Mouse (Mus musculus) stomach, embryonic 16.5 days (tissue): ENCODE results near the gene Kdm1a. TPM values are rescaled to one million over a fixed set of nuclear protein-coding genes. Genes with fewer than 3 reads are reported as not detected.

Experiments used
- ATAC-seq: fragments of 200-750 bp; cut with Nextera tagmentation; 2 replicates; pipeline ENCODE4 v1.8.0; 2017; ENCODE audit warnings: moderate number of reproducible peaks, moderate TSS enrichment; ENCODE audit not compliant: insufficient read depth, low FRiP score
- H3K27ac ChIP-seq: fragments of 300-500 bp; sonication (generic); 2 replicates; pipeline ENCODE4 v1.5.1; 2014; ENCODE audit warnings: low read length
- H3K27me3 ChIP-seq: fragments of 300-500 bp; sonication (generic); 2 replicates; pipeline ENCODE4 v1.6.1; 2014; ENCODE audit warnings: low read length, control low read depth, mixed read lengths; ENCODE audit not compliant: control insufficient read depth, insufficient read depth
- H3K36me3 ChIP-seq: fragments of 300-500 bp; sonication (generic); 2 replicates; pipeline ENCODE4 v1.6.1; 2014; ENCODE audit warnings: low read length; ENCODE audit not compliant: control insufficient read depth, insufficient read depth
- H3K4me1 ChIP-seq: fragments of 300-500 bp; sonication (generic); 2 replicates; pipeline ENCODE4 v1.6.1; 2014; ENCODE audit warnings: low read length, control low read depth, mixed read lengths; ENCODE audit not compliant: control insufficient read depth, insufficient read depth
- H3K4me2 ChIP-seq: fragments of 300-500 bp; sonication (generic); 2 replicates; pipeline ENCODE4 v1.6.1; 2014; ENCODE audit warnings: low read depth, low read length, mixed read lengths
- H3K4me3 ChIP-seq: fragments of 300-500 bp; sonication (generic); replicated peaks from 2 replicates; pipeline ENCODE4 v1.5.1; 2014; ENCODE audit warnings: mild to moderate bottlenecking, low read length
- H3K9ac ChIP-seq: fragments of 300-500 bp; sonication (generic); 2 replicates; pipeline ENCODE4 v1.6.1; 2014; ENCODE audit warnings: low read length
- H3K9me3 ChIP-seq: fragments of 300-500 bp; sonication (generic); replicated peaks from 2 replicates; pipeline ENCODE4 v1.6.1; 2016; ENCODE audit warnings: low read length, control low read depth; ENCODE audit not compliant: control insufficient read depth
- WGBS: fragments of 180-500 bp; shearing (Covaris S2); extraction: QIAGEN DNeasy Blood & Tissue Kit; methylation state at CpG from one replicate; pipeline ENCODE4 v1.1.7; 2014; 5-methylcytosine and 5-hydroxymethylcytosine counted together
- polyA plus RNA-seq: library from polyadenylated mRNA; unstranded; fragments of >200 nt; fragmentation: Nextera tagmentation; extraction: Ambion mirVana; gene quantifications from 2 replicates; pipeline ENCODE4 v1.2.1, GENCODE M21; 2015

The Kdm1a gene
- polyA plus RNA-seq = 17.1 and 18.9 TPM in 2 replicates

GRCm38 (mm10) chr4:136602568-136602967, at the start of gene Kdm1a:
Gene Kdm1a (minus strand): TSS chr4:136602723.
- Histone ChIP-seq H3K9me3 (no peaks in the 10 kb centered on the region), H3K27ac (peak within 1 kb of the TSS; percentile 89), H3K36me3 (no peaks in the 10 kb centered on the region), H3K4me1 (peaks cover 13% of the 10 kb centered on the region), H3K27me3 (no peaks in the 10 kb centered on the region), H3K9ac (peak within 1 kb of the TSS; percentile 99), H3K4me3 (peak within 1 kb of the TSS; percentile 98), H3K4me2 (peak within 1 kb of the TSS; percentile 76)
- ATAC-seq = peak; percentile 90
- WGBS = under 1% methylated on average over 43 of the region's 45 CpGs

- H3K27me3 ChIP-seq = no peaks in the 10 kb centered on the region
- no peak for ATAC-seq
- H3K4me2 ChIP-seq = no peak overlapping the region
- H3K4me3 ChIP-seq = no peak overlapping the region
- no peak overlapping the region; the same call in 1 of the 2 replicates for H3K27ac ChIP-seq
- H3K9ac ChIP-seq = no peak overlapping the region
- H3K36me3 ChIP-seq = no peaks in the 10 kb centered on the region
- 71% methylated on average over 13 of the region's 13 CpGs for WGBS
- H3K9me3 ChIP-seq = no peaks in the 10 kb centered on the region
- H3K4me1 ChIP-seq = peaks cover 8% of the 10 kb centered on the region
These were observed 49.5 kb upstream of the Kdm1a start for GRCm38 (mm10) chr4:136651882-136652527.

GRCm38 (mm10) chr4:136651357-136651811, 48.9 kb upstream of the Kdm1a start:
- H3K4me1 ChIP-seq = peaks cover 8% of the 10 kb centered on the region
- H3K9me3 ChIP-seq = no peaks in the 10 kb centered on the region
- no peak overlapping the region for H3K4me2 ChIP-seq
- no peak overlapping the region for H3K27ac ChIP-seq
- WGBS = 70% methylated on average over 3 of the region's 3 CpGs
- no peak for ATAC-seq
- no peak overlapping the region for H3K4me3 ChIP-seq
- H3K27me3 ChIP-seq = no peaks in the 10 kb centered on the region
- no peaks in the 10 kb centered on the region for H3K36me3 ChIP-seq
- no peak overlapping the region for H3K9ac ChIP-seq

GRCm38 (mm10) chr4:136650261-136650660, 47.7 kb upstream of the Kdm1a start:
- H3K9me3 ChIP-seq = no peaks in the 10 kb centered on the region
- H3K27me3 ChIP-seq = no peaks in the 10 kb centered on the region
- H3K36me3 ChIP-seq = no peaks in the 10 kb centered on the region
- H3K9ac ChIP-seq = no peak overlapping the region
- no peak overlapping the region for H3K4me2 ChIP-seq
- H3K27ac ChIP-seq = no peak overlapping the region
- 82% methylated on average over 8 of the region's 8 CpGs for WGBS
- peaks cover 8% of the 10 kb centered on the region for H3K4me1 ChIP-seq
- no peak overlapping the region for H3K4me3 ChIP-seq
- no peak for ATAC-seq

GRCm38 (mm10) chr4:136649480-136650196, 47.1 kb upstream of the Kdm1a start:
- Histone ChIP-seq H3K4me1 (peaks cover 8% of the 10 kb centered on the region), H3K9ac (peak overlapping the region; percentile 54), H3K27me3 (no peaks in the 10 kb centered on the region), H3K9me3 (no peaks in the 10 kb centered on the region), H3K27ac (no peak overlapping the region; the same call in 1 of the 2 replicates), H3K4me2 (peak overlapping the region; percentile 51), H3K4me3 (peak overlapping the region; percentile 23), H3K36me3 (no peaks in the 10 kb centered on the region)
- WGBS = 35% methylated on average over 13 of the region's 13 CpGs
- peak; percentile 54; the same call in 1 of the 2 replicates for ATAC-seq

- peak; percentile 22; the same call in 1 of the 2 replicates for ATAC-seq
- H3K27ac ChIP-seq = no peak overlapping the region; the same call in 1 of the 2 replicates
- WGBS = 8% methylated on average over 11 of the region's 11 CpGs
- H3K9me3 ChIP-seq = no peaks in the 10 kb centered on the region
- H3K4me3 ChIP-seq = peak overlapping the region; percentile 23
- no peaks in the 10 kb centered on the region for H3K36me3 ChIP-seq
- H3K4me2 ChIP-seq = peak overlapping the region; percentile 51
- peaks cover 8% of the 10 kb centered on the region for H3K4me1 ChIP-seq
- H3K27me3 ChIP-seq = no peaks in the 10 kb centered on the region
- peak overlapping the region; percentile 54 for H3K9ac ChIP-seq
These were observed 46.5 kb upstream of the Kdm1a start for GRCm38 (mm10) chr4:136648922-136649479.

- Histone ChIP-seq H3K4me1 (peaks cover 11% of the 10 kb centered on the region; the same call in 1 of the 2 replicates), H3K27ac (no peak overlapping the region), H3K4me2 (peak overlapping the region; percentile 95), H3K36me3 (no peaks in the 10 kb centered on the region), H3K9me3 (no peaks in the 10 kb centered on the region), H3K27me3 (peaks cover 15% of the 10 kb centered on the region), H3K4me3 (peak overlapping the region; percentile 12; the same call in 1 of the 2 replicates), H3K9ac (0 out of 2 replicates have a peak overlapping the region, but pooled peaks have one; percentile 35)
- ATAC-seq = no peak
- 11% methylated on average over 10 of the region's 10 CpGs for WGBS
These were observed 36.4 kb upstream of the Kdm1a start for GRCm38 (mm10) chr4:136638890-136639289.

- ATAC-seq = 0 out of 2 replicates have a peak, but pooled peaks have one; percentile 4
- peak overlapping the region; percentile 95 for H3K4me2 ChIP-seq
- peaks cover 15% of the 10 kb centered on the region for H3K27me3 ChIP-seq
These were observed 35.8 kb upstream of the Kdm1a start for GRCm38 (mm10) chr4:136638230-136638750.

More at GRCm38 (mm10) chr4:136638230-136638750, 35.8 kb upstream of the Kdm1a start:
- H3K27ac ChIP-seq = no peak overlapping the region
- H3K9me3 ChIP-seq = no peaks in the 10 kb centered on the region
- H3K36me3 ChIP-seq = no peaks in the 10 kb centered on the region
- no peak overlapping the region for H3K4me3 ChIP-seq
- WGBS = 51% methylated on average over 7 of the region's 7 CpGs
- H3K4me1 ChIP-seq = peaks cover 11% of the 10 kb centered on the region; the same call in 1 of the 2 replicates
- no peak overlapping the region for H3K9ac ChIP-seq
